Mouse (Mus musculus) kidney, postnatal 0 days (tissue): ENCODE measurements around the gene Tstd2. TPM values are rescaled to one million over a fixed set of nuclear protein-coding genes. Genes with fewer than 3 reads are reported as not detected.

Source experiments
- ATAC-seq: fragments of 200-750 bp; cut with Nextera tagmentation; replicated peaks from 2 replicates; pipeline ENCODE4 v1.8.0; 2017; ENCODE audit warnings: low read depth, moderate number of reproducible peaks, moderate TSS enrichment, moderate library complexity; ENCODE audit not compliant: low FRiP score
- DNase-seq: peaks from one replicate; pipeline ENCODE4 v3.0.0-alpha.2; 2016; ENCODE audit warnings: low spot score
- H3K27ac ChIP-seq: fragments of 300-500 bp; sonication (generic); 2 replicates; pipeline ENCODE4 v1.5.1; 2014; ENCODE audit warnings: mild to moderate bottlenecking
- H3K27me3 ChIP-seq: fragments of 300-500 bp; sonication (generic); 2 replicates; pipeline ENCODE4 v1.6.1; 2014; ENCODE audit warnings: low read length, mixed read lengths; ENCODE audit not compliant: insufficient read depth
- H3K36me3 ChIP-seq: fragments of 300-500 bp; sonication (generic); 2 replicates; pipeline ENCODE4 v1.6.1; 2014; ENCODE audit warnings: low read length, mixed read lengths; ENCODE audit not compliant: insufficient read depth
- H3K4me1 ChIP-seq: fragments of 300-500 bp; sonication (generic); replicated peaks from 2 replicates; pipeline ENCODE4 v1.6.1; 2014; ENCODE audit warnings: antibody characterized with exemption, low read length, mixed read lengths; ENCODE audit not compliant: insufficient read depth
- H3K4me2 ChIP-seq: fragments of 300-500 bp; sonication (generic); 2 replicates; pipeline ENCODE4 v1.6.1; 2014; ENCODE audit warnings: mild to moderate bottlenecking, low read length, moderate library complexity, mixed read lengths
- H3K4me3 ChIP-seq: fragments of 300-500 bp; sonication (generic); replicated peaks from 2 replicates; pipeline ENCODE4 v1.5.1; 2014; ENCODE audit warnings: low read depth, low read length
- H3K9ac ChIP-seq: fragments of 300-500 bp; sonication (generic); 2 replicates; pipeline ENCODE4 v1.6.1; 2014; ENCODE audit warnings: low read depth, low read length
- H3K9me3 ChIP-seq: fragments of 300-500 bp; sonication (generic); replicated peaks from 2 replicates; pipeline ENCODE4 v1.6.1; 2016; ENCODE audit warnings: low read length, inconsistent platforms, mixed read lengths
- CTCF ChIP-seq: IDR thresholded peaks from 2 replicates; pipeline ENCODE4 v1.5.1; 2016; ENCODE audit warnings: antibody characterized with exemption, low read depth, mild to moderate bottlenecking, moderate library complexity
- WGBS: fragments of 180-500 bp; shearing (Covaris S2); extraction: QIAGEN DNeasy Blood & Tissue Kit; methylation state at CpG from one replicate; pipeline ENCODE4 v1.1.7; 2014; 5-methylcytosine and 5-hydroxymethylcytosine counted together
- polyA plus RNA-seq: library from polyadenylated mRNA; unstranded; fragments of >200 nt; fragmentation: Nextera tagmentation; extraction: Ambion mirVana; gene quantifications from 2 replicates; pipeline ENCODE4 v1.2.1, GENCODE M21; 2015

The Tstd2 gene
- polyA plus RNA-seq, 1 experiment from 2014 or later: 23.5 TPM

GRCm38 (mm10) chr4:46177496-46177895, 39.0 kb upstream of the Tstd2 start:
- Histone ChIP-seq H3K27me3 (no peaks in the 10 kb centered on the region), H3K4me2 (no peak overlapping the region), H3K4me3 (no peak overlapping the region), H3K27ac (no peak overlapping the region), H3K36me3 (peaks cover 60% of the 10 kb centered on the region), H3K9me3 (no peaks in the 10 kb centered on the region), H3K9ac (no peak overlapping the region), H3K4me1 (no peaks in the 10 kb centered on the region)
- WGBS: 87% methylated on average over 7 of the region's 7 CpGs
- DNase-seq (no peak), ATAC-seq (no peak)
- no peak; the same call in 1 of the 2 replicates for TF ChIP-seq CTCF

- 67% methylated on average over 5 of the region's 5 CpGs for WGBS
- peaks cover 57% of the 10 kb centered on the region for H3K36me3 ChIP-seq
- H3K9ac ChIP-seq: no peak overlapping the region
- no peaks in the 10 kb centered on the region for H3K27me3 ChIP-seq
- no peaks in the 10 kb centered on the region for H3K4me1 ChIP-seq
- no peak for TF ChIP-seq CTCF
- no peak for DNase-seq
- no peak overlapping the region for H3K4me3 ChIP-seq
- no peak for ATAC-seq
- H3K9me3 ChIP-seq: no peaks in the 10 kb centered on the region
- no peak overlapping the region for H3K4me2 ChIP-seq
- H3K27ac ChIP-seq: no peak overlapping the region
Observed at GRCm38 (mm10) chr4:46177018-46177417, 38.5 kb upstream of the Tstd2 start.

GRCm38 (mm10) chr4:46176313-46176712, 37.8 kb upstream of the Tstd2 start:
- H3K27me3 ChIP-seq: no peaks in the 10 kb centered on the region
- H3K4me3 ChIP-seq: no peak overlapping the region
- H3K9ac ChIP-seq: no peak overlapping the region
- ATAC-seq: no peak
- TF ChIP-seq CTCF: peak; percentile 31; the same call in 1 of the 2 replicates
- H3K9me3 ChIP-seq: no peaks in the 10 kb centered on the region
- no peak for DNase-seq
- H3K4me1 ChIP-seq: no peaks in the 10 kb centered on the region
- no peak overlapping the region for H3K27ac ChIP-seq
- H3K36me3 ChIP-seq: peaks cover 60% of the 10 kb centered on the region
- WGBS: 87% methylated on average over 4 of the region's 4 CpGs
- H3K4me2 ChIP-seq: no peak overlapping the region

- ATAC-seq: no peak
- TF ChIP-seq CTCF: no peak
Observed at GRCm38 (mm10) chr4:46171761-46172160, 33.3 kb upstream of the Tstd2 start.

GRCm38 (mm10) chr4:46165831-46166230, 27.3 kb upstream of the Tstd2 start:
- Histone ChIP-seq H3K9ac (no peak overlapping the region), H3K36me3 (peaks cover 72% of the 10 kb centered on the region), H3K4me3 (no peak overlapping the region), H3K27me3 (no peaks in the 10 kb centered on the region), H3K9me3 (no peaks in the 10 kb centered on the region), H3K4me2 (no peak overlapping the region), H3K27ac (no peak overlapping the region), H3K4me1 (no peaks in the 10 kb centered on the region)
- WGBS: 95% methylated on average over 5 of the region's 5 CpGs
- DNase-seq (no peak), ATAC-seq (no peak)
- TF ChIP-seq CTCF: no peak

More at GRCm38 (mm10) chr4:46171761-46172160, 33.3 kb upstream of the Tstd2 start:
- DNase-seq: no peak
- Histone ChIP-seq H3K9me3 (no peaks in the 10 kb centered on the region), H3K9ac (no peak overlapping the region), H3K36me3 (peaks cover 73% of the 10 kb centered on the region), H3K4me2 (no peak overlapping the region), H3K27ac (no peak overlapping the region), H3K27me3 (no peaks in the 10 kb centered on the region), H3K4me1 (no peaks in the 10 kb centered on the region), H3K4me3 (no peak overlapping the region)
- 65% methylated on average over 7 of the region's 7 CpGs for WGBS

- no peak overlapping the region for H3K9ac ChIP-seq
- ATAC-seq: no peak
- DNase-seq: no peak
- WGBS: 72% methylated on average over 2 of the region's 2 CpGs
- no peaks in the 10 kb centered on the region for H3K27me3 ChIP-seq
- H3K4me2 ChIP-seq: no peak overlapping the region
- no peaks in the 10 kb centered on the region for H3K4me1 ChIP-seq
- H3K27ac ChIP-seq: peak overlapping the region; percentile 19; the same call in 1 of the 2 replicates
- no peak overlapping the region for H3K4me3 ChIP-seq
- H3K9me3 ChIP-seq: no peaks in the 10 kb centered on the region
- TF ChIP-seq CTCF: no peak
- peaks cover 60% of the 10 kb centered on the region for H3K36me3 ChIP-seq
Observed at GRCm38 (mm10) chr4:46164027-46164426, 25.5 kb upstream of the Tstd2 start.

- no peak for ATAC-seq
Observed at GRCm38 (mm10) chr4:46151903-46152544, 13.5 kb upstream of the Tstd2 start.

More at GRCm38 (mm10) chr4:46151903-46152544, 13.5 kb upstream of the Tstd2 start:
- Histone ChIP-seq H3K27ac (no peak overlapping the region), H3K27me3 (no peaks in the 10 kb centered on the region), H3K9me3 (no peaks in the 10 kb centered on the region), H3K4me2 (no peak overlapping the region), H3K4me3 (no peak overlapping the region), H3K36me3 (peaks cover 43% of the 10 kb centered on the region), H3K4me1 (no peaks in the 10 kb centered on the region), H3K9ac (no peak overlapping the region)
- WGBS: 94% methylated on average over 12 of the region's 12 CpGs
- no peak for DNase-seq
- TF ChIP-seq CTCF: no peak
